Mouse (Mus musculus) liver, adult 2 months (tissue): ENCODE data around the gene 4930442H23Rik. TPM values are rescaled to one million over a fixed set of nuclear protein-coding genes. Genes with fewer than 3 reads are reported as not detected.
"Not testable (repeated sequence)": the region's sequence is repeated elsewhere in the genome, so short reads cannot be mapped to it uniquely, and the experiment has no call there.

ENCODE experiments used
- DNase-seq: peaks from one replicate; pipeline ENCODE4 v3.0.0-alpha.2; 2011; ENCODE audit warnings: low read depth, low spot score; ENCODE audit errors: extremely low read depth
- H3K27ac ChIP-seq: fragments of 200-500 bp; replicated peaks from 2 replicates; pipeline ENCODE4 v1.5.1; 2012; ENCODE audit warnings: low read depth, mild to moderate bottlenecking, control low read depth, inconsistent platforms, low read length; ENCODE audit not compliant: insufficient read depth
- H3K27me3 ChIP-seq: fragments of 200-500 bp; 2 replicates; pipeline ENCODE4 v1.6.1; 2012; ENCODE audit warnings: mild to moderate bottlenecking, moderate library complexity, low read length, inconsistent platforms; ENCODE audit not compliant: control insufficient read depth, insufficient read depth
- H3K36me3 ChIP-seq: fragments of 200-500 bp; 2 replicates; pipeline ENCODE4 v1.6.1; 2012; ENCODE audit warnings: low read length, inconsistent platforms; ENCODE audit not compliant: control insufficient read depth, insufficient read depth
- H3K4me1 ChIP-seq: fragments of 200-500 bp; 2 replicates; pipeline ENCODE4 v1.6.1; 2011; ENCODE audit warnings: low read length; ENCODE audit not compliant: control insufficient read depth, insufficient read depth
- H3K4me3 ChIP-seq: fragments of 200-500 bp; 2 replicates; pipeline ENCODE4 v1.5.1; 2011; ENCODE audit warnings: low read depth, mild to moderate bottlenecking, control low read depth, low read length, moderate library complexity; ENCODE audit not compliant: insufficient read depth
- H3K79me2 ChIP-seq: fragments of 200-500 bp; 2 replicates; pipeline ENCODE4 v1.6.1; 2012; ENCODE audit warnings: inconsistent platforms, mild to moderate bottlenecking, low read length, moderate library complexity; ENCODE audit not compliant: control insufficient read depth, insufficient read depth
- H3K9ac ChIP-seq: fragments of 200-500 bp; 2 replicates; pipeline ENCODE4 v1.6.1; 2012; ENCODE audit warnings: low read depth, mild to moderate bottlenecking, control low read depth, inconsistent platforms, low read length
- CTCF ChIP-seq: fragments of 200-500 bp; IDR thresholded peaks from 2 replicates; pipeline ENCODE4 v1.5.1; 2011; ENCODE audit warnings: low read depth, low read length, control low read depth
- POLR2A ChIP-seq: fragments of 200-500 bp; IDR thresholded peaks from 2 replicates; pipeline ENCODE4 v1.6.1; 2011; ENCODE audit warnings: low read length, control low read depth; ENCODE audit not compliant: insufficient read depth; ENCODE audit errors: extremely low read depth
- WGBS: fragments of 180-500 bp; shearing (Covaris S2); methylation state at CpG from one replicate; pipeline ENCODE4 v1.1.7; 2018; 5-methylcytosine and 5-hydroxymethylcytosine counted together
- polyA plus RNA-seq: library from polyadenylated mRNA; depleted of rRNA; stranded (reverse); fragments of >200 nt; gene quantifications from 2 replicates; pipeline ENCODE4 v1.2.3, GENCODE M21; 2012
- total RNA-seq: library from RNA; depleted of rRNA; stranded (reverse); fragments of >200 nt; gene quantifications from 2 replicates; pipeline ENCODE4 v1.2.3, GENCODE M21; 2014

Gene 4930442H23Rik
- total and polyA plus RNA-seq, 2 experiments, result not detected

- peak; percentile 99 for TF ChIP-seq CTCF
- no peak for TF ChIP-seq POLR2A
- no peak overlapping the region for H3K9ac ChIP-seq
Observed at GRCm38 (mm10) chr10:81174617-81175344, 8.9 kb downstream of the 4930442H23Rik start.

GRCm38 (mm10) chr10:81173132-81173531, 10.5 kb downstream of the 4930442H23Rik start:
- peak; percentile 86 for TF ChIP-seq CTCF
- TF ChIP-seq POLR2A, result no peak
- Histone ChIP-seq H3K79me2 (peaks cover 15% of the 10 kb centered on the region), H3K36me3 (peaks cover 6% of the 10 kb centered on the region; the same call in 1 of the 2 replicates), H3K27me3 (no peaks in the 10 kb centered on the region), H3K4me1 (peaks cover 17% of the 10 kb centered on the region), H3K27ac (peak overlapping the region; percentile 79), H3K9ac (peak overlapping the region; percentile 77), H3K4me3 (0 out of 2 replicates have a peak overlapping the region, but pooled peaks have one; percentile 19)
- WGBS, result 12% methylated on average over 21 of the region's 21 CpGs
- DNase-seq, result peak; percentile 63

More at GRCm38 (mm10) chr10:81174617-81175344, 8.9 kb downstream of the 4930442H23Rik start:
- 12% methylated on average over 29 of the region's 29 CpGs for WGBS
- no peaks in the 10 kb centered on the region for H3K27me3 ChIP-seq
- peaks cover 20% of the 10 kb centered on the region for H3K79me2 ChIP-seq
- H3K4me3 ChIP-seq, result no peak overlapping the region
- DNase-seq, result peak; percentile 57
- peak overlapping the region; percentile 58; the same call in 1 of the 2 replicates for H3K27ac ChIP-seq
- peaks cover 22% of the 10 kb centered on the region for H3K36me3 ChIP-seq
- H3K4me1 ChIP-seq, result peaks cover 22% of the 10 kb centered on the region

GRCm38 (mm10) chr10:81169411-81169900, 14.2 kb downstream of the 4930442H23Rik start:
- peak; percentile 33 for DNase-seq
- H3K4me1 ChIP-seq, result not testable (repeated sequence)
- WGBS, result 22% methylated on average over 10 of the region's 14 CpGs

GRCm38 (mm10) chr10:81168521-81169244, 15.0 kb downstream of the 4930442H23Rik start:
- Histone ChIP-seq H3K4me3 (peak overlapping the region; percentile 99), H3K9ac (peak overlapping the region; percentile 97), H3K27me3 (no peaks in the 10 kb centered on the region), H3K36me3 (no peaks in the 10 kb centered on the region), H3K27ac (peak overlapping the region; percentile 96), H3K4me1 (peaks cover 9% of the 10 kb centered on the region), H3K79me2 (peaks cover 26% of the 10 kb centered on the region)
- TF ChIP-seq CTCF (no peak), POLR2A (no peak)
- 3% methylated on average over 29 of the region's 29 CpGs for WGBS
- DNase-seq, result peak; percentile 76

More at GRCm38 (mm10) chr10:81169411-81169900, 14.2 kb downstream of the 4930442H23Rik start:
- not testable (repeated sequence) for H3K27me3 ChIP-seq, H3K36me3 ChIP-seq, H3K4me3 ChIP-seq, H3K9ac ChIP-seq
- H3K79me2 ChIP-seq, result peaks cover 22% of the 10 kb centered on the region
- H3K27ac ChIP-seq, result peak overlapping the region; percentile 13; the same call in 1 of the 2 replicates

GRCm38 (mm10) chr10:81168087-81168431, 15.6 kb downstream of the 4930442H23Rik start:
- H3K4me3 ChIP-seq, result peak overlapping the region; percentile 7; the same call in 1 of the 2 replicates
- peak overlapping the region; percentile 32 for H3K27ac ChIP-seq
- H3K79me2 ChIP-seq, result peaks cover 30% of the 10 kb centered on the region
- peaks cover 7% of the 10 kb centered on the region for H3K4me1 ChIP-seq
- peak overlapping the region; percentile 15; the same call in 1 of the 2 replicates for H3K9ac ChIP-seq
- DNase-seq, result no peak
- WGBS, result 16% methylated on average over 5 of the region's 5 CpGs
- H3K27me3 ChIP-seq, result no peaks in the 10 kb centered on the region
- H3K36me3 ChIP-seq, result no peaks in the 10 kb centered on the region
- TF ChIP-seq POLR2A, result no peak
